Mouse (Mus musculus) fat pad, adult 2 months (tissue): Measurements from ENCODE around the gene Slc22a12.

ENCODE experiments used
- DNase-seq: peaks from one replicate; pipeline ENCODE4 v3.0.0-alpha.2; 2011; ENCODE audit warnings: low read depth, low spot score; ENCODE audit errors: extremely low read depth

Slc22a12 gene

GRCm38 (mm10) chr19:6541521-6541920 is 1.3 kb downstream of the Slc22a12 start:
- no peak for DNase-seq

DNA sequence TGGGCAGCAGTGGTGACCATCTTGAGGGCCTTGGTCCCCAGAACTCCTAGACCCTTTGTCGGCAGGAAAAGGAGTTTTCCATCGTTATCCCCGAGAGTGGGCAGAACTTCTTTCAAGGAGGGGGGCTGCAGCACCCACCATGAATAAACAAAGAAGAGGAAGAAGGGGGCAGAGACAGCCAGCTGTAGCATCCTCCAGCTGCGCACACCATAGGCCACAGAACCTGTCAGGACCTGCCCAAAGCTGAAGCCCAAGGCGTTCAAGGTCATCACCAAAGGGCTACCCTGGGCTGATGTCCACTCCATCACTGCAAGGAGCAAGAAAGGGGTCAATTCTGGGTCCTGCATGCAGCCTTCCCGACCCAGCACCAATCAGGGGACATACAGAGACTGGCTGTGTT is 2.6 kb downstream of the Slc22a12 start:
- no peak for DNase-seq

- DNase-seq = no peak
These were observed 3.2 kb downstream of the Slc22a12 start for GRCm38 (mm10) chr19:6539592-6539991.

- no peak for DNase-seq
These were observed 4.3 kb downstream of the Slc22a12 start for GRCm38 (mm10) chr19:6538546-6538945.

DNA sequence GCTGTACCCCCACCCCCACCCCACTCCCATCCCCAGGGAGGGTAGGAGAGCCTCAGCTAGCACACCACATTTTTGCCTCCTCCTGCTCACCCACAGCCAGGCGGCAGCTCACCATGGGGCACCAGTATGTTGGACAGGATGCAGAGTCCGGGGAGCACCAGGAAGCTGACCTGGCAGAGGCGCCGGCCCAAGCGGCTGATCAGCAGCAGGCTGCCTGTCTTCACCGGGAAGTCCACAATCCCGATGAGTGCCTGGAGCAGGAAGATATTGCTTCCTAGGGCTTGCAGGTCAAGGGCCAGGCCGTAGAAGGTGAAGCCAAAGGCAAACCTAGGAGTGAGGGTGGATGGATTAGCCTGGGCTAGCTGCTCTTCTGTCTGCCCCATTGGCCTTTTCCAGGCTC is 5.3 kb downstream of the Slc22a12 start:
- no peak for DNase-seq

DNA sequence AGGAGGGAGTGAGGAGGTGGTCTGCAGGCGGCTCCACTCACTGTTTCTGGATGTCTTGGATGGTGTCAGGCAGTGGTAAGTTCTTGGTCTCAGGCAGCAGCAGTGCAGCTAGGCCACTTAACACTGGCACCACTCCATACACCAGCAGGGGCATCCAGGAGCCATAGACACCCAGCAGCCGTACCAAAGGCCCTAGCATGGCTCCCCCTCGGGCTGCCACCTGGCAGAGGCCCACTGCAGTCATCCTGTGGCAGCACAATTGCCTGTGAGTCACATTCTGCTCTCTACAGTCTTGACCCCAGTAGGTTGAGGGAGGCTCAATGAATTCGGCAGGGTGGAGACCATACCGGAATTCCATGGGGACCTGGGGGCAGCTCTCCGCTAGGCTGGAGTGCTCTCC is 6.1 kb downstream of the Slc22a12 start:
- DNase-seq = no peak

GRCm38 (mm10) chr19:6536201-6536600 is 6.6 kb downstream of the Slc22a12 start:
- DNase-seq = no peak

DNA sequence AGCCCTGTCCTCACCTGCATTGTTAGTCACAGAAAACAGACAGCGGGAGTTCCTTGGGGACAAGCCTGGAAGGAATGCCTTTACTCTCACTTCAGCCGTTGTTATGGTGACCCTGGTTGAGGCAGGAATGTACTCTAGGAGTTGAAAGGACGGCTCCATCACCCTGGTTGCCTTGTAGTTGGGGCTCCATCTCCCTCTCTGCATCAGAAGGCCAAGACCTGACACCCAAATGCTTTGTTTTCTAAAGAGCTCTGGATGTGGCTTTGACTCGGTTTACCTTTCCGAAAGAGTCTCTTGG is 8.8 kb downstream of the Slc22a12 start:
- DNase-seq = no peak

- no peak for DNase-seq
These were observed 9.3 kb downstream of the Slc22a12 start for GRCm38 (mm10) chr19:6533290-6534117.

DNA sequence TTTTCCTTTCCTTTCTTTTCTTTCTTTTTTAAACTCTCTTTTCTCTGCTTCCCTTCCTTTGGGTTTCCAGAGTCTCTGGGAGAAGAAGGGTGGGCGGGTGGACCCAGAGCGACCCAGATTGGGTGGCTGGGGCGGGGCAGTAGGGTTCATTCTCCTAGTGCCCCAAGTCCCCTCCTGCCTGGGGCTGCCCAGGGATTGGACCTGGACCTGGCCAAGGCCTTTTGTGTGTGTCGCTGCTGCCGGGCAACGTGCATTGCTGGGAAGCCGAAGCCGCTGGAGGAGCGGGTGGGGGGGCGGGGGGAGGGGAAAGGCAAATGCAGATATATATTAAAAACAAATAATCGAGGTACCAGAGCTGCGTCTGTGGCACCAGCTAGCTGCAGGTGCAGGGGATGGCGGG is 10.2 kb downstream of the Slc22a12 start:
- no peak for DNase-seq

- no peak for DNase-seq
These were observed 10.9 kb downstream of the Slc22a12 start for GRCm38 (mm10) chr19:6531832-6532471.

DNA sequence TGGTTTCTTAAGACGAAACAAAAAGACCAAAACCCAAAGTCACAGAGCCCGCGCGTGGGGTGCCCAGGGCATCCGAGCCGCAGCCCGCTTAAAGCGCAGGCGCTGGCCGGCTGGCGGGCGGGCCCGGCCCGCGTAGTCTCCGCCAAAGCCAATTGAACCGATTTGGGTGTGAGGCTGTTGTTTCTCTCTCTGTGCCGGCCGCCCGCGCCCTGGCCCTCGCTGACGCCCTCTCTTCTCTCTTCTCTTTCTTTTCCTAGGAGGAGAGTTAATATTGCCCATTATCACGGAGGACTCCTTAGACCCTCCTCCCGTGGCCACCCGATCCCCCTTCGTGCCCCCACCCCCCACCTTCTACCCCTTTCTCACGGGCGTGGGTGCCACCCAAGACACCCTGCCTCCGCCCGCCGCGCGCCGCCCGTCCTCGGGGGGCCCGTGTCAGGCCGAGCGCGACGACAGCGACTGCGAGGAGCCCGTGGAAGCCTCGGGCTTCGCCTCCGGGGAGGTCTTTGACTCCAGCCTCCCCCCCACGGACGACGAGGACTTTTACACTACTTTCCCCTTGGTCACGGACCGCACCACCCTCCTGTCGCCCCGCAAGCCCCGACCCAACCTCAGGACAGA is 11.7 kb downstream of the Slc22a12 start:
- no peak for DNase-seq

GRCm38 (mm10) chr19:6530359-6530758 is 12.5 kb downstream of the Slc22a12 start:
- no peak for DNase-seq

GRCm38 (mm10) chr19:6529265-6529985 is 13.4 kb downstream of the Slc22a12 start:
- no peak for DNase-seq

DNA sequence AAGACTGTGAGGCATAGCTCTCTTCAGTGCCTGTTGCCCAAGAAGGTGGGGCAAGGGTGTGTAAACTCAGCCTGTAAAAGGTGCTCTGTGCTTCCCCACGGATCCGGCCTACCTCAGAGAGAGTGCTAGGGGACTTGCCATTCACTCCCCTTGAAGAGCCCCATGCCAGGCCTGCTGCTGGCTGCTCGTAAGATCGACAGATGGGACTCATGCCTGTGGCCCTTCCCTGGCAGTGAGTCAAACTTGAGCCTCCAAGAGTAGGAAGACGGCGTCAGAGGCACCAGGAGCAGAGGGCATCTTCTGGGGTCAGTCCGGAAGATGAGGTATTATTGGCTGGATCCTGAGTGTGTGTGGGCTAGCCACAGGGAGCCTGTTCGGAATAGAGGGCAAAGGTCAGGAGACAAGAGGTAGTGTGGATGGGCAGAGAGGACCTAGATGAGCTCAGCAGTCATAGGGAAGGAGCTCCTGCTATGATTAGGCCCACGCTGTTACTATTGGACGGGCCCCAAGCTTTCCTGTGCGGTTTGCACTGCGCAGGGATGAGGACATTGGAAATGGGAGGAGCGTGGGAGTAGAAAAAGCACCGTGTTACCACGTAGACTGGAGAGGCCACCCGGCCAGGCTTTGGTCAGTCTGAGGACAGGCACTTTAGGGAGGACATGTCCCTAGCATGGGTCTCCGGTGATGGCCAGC is 14.8 kb downstream of the Slc22a12 start:
- DNase-seq = no peak

DNA sequence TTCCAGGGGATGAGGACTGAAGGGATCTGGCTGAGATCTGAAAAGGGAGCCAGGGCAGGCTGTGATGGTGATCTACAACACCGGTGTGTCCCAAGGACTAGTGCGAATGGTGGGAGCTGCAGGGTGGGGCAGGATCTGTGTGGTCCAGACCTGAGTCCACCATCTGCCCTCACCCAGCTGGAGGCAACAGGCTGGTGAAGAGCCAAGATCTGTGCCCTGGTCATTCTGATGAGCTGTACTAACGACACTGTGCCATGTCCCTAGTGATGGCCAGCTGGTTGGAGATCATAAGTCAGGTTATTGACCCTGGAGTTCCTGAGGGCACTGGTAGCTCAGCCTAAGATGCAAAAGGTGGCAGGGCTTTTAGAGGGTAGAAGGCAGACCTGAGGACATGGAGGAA is 15.4 kb downstream of the Slc22a12 start:
- DNase-seq = no peak

DNA sequence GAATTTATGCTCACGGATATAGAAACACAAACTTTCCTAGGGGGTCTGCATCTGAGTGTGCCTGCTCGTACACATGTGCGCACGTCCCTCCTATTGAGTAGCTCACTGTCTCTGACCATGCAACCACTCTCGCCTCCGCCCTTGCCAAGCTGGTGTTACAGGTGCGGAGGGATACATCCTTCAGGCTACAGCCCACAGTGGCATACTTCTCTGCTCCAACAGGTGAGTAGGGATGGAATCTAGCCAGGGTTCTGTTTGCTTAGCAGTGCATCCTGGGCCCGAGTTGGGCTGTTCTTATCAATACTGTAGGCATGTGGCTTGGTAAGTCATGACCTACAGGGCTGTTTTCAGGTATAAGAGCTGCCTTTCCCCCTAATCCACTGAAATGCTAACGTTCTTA is 16.8 kb downstream of the Slc22a12 start:
- no peak for DNase-seq

DNA sequence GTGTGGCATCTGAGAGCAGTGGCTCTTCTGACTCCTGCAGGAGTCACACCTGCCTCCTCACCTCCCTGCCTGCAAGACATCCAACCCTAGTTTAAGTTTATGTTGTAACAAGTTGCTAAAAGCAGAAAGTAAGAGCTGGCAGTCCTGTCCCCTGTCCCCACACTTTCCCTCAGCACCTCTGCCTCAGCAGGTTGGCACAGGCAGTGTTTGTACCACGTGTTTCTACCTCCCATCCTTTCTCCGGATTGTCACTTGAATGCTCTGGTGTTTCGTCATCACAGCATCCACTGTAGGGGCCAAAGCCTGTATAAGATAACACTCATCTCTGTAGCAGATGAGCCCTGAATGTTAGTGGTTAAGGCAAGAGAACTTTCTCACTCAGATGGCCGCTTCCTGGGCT is 17.8 kb downstream of the Slc22a12 start:
- DNase-seq = no peak

DNA sequence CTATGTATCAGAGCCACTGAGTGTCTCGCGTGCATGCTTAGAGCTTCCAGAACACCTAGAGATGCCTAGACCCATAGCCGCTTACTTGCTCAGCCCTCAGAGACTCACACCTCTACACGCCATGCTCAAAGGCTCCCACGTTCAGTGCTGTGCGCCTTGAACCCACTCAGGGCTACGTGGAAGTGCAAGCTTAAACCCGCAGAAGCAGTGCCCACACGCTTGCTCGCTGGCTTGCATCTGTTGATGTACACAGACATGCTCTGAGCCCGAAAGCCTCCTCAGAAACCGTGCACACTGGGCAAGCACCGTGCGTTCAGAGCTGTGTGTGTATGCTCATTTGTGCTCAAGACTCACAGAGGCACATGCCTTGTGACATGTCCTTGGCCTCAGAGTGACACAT is 20.5 kb downstream of the Slc22a12 start:
- DNase-seq = no peak

- no peak for DNase-seq
These were observed 21.2 kb downstream of the Slc22a12 start for GRCm38 (mm10) chr19:6521630-6522029.

- DNase-seq = no peak
These were observed 23.3 kb downstream of the Slc22a12 start for GRCm38 (mm10) chr19:6519483-6519882.
